Mouse (Mus musculus): Measurements from ENCODE around the gene Glipr2.

DNA sequence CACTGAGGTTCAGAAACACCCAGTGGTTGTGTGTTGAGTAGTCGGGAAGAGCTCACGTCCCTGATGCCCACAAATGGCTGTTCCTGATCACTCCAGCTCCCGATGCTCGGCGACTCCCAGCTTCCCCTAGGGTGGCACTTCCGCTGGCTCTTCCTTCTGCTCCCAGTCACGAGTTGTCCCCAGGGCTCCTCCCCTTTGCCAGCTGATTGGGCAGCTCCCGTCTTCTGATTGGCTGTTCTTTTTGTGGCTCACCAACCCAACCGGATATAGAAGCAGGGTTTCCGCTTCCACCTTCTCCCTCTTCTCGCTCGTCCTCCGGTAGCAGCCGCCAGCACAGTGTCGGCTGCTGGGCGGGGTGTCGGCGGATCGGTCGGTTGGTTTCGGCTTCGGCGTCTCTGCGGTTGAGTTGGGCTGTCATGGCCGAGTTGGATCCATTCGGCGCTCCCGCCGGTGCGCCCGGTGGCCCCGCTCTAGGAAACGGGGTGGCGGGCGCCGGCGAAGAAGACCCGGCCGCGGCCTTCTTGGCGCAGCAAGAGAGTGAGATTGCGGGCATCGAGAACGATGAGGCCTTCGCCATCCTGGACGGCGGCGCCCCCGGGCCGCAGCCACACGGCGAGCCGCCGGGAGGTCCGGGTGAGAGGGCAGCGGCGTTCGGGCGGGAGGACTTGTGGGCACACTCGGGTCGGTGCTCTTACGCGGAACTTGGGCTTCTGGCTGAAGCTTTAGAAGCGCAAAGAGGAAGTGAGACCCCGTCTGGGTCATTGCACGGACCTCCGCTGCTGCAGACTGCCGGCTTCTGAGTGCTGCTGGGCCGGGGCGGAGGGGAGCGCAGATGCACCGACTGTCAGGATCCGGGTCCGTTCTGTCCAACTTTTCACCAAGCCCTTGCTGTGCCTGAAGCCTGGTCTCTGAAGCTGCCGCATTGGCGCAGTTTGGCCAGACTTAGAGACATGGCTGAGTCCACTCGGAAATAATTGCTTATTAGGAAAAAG is 55.5 kb downstream of the Glipr2 start:
- TF ChIP-seq POLR2AphosphoS5 (IDR thresholded peaks at IDR 0.05; ENCODE audit: insufficient replicate concordance, low read depth, low read length) (no peak), CTCF (IDR thresholded peaks at IDR 0.05; ENCODE audit: low read depth, low read length) (no peak), GATA1 (IDR thresholded peaks at IDR 0.05; ENCODE audit: borderline replicate concordance, low read length) (no peak)
